Mouse (Mus musculus): ENCODE measurements around the gene Dok4. TPM values are rescaled to one million over a fixed set of nuclear protein-coding genes. Genes with fewer than 3 reads are reported as not detected.

The Dok4 gene
- polyA plus RNA-seq, 1 experiment from 2014 or later: 16.8 TPM

Other genes with a start within 250 kb of the Dok4 start
- gene Arl2bp, start 209.7 kb downstream of the Dok4 start, polyA plus RNA-seq (2016; fragmentation: Nextera tagmentation; extraction: Ambion mirVana): 179 and 184 TPM in 2 replicates
- 0.27 and 0.34 TPM in 2 replicates for gene Pllp, start 180.1 kb downstream of the Dok4 start, polyA plus RNA-seq (2016; fragmentation: Nextera tagmentation; extraction: Ambion mirVana)
- not detected in 2 replicates for gene Ccl22, start 130.7 kb downstream of the Dok4 start, polyA plus RNA-seq (2016; fragmentation: Nextera tagmentation; extraction: Ambion mirVana)
- 4.5 and 5.5 TPM in 2 replicates for gene Cx3cl1, start 104.3 kb downstream of the Dok4 start, polyA plus RNA-seq (2016; fragmentation: Nextera tagmentation; extraction: Ambion mirVana)
- gene Ccl17, start 65.9 kb downstream of the Dok4 start, polyA plus RNA-seq (2016; fragmentation: Nextera tagmentation; extraction: Ambion mirVana): not detected in 2 replicates
- gene Coq9, start 38.0 kb downstream of the Dok4 start, polyA plus RNA-seq (2016; fragmentation: Nextera tagmentation; extraction: Ambion mirVana): 48.1 and 49.6 TPM in 2 replicates
- gene Ciapin1, start 38.0 kb downstream of the Dok4 start, polyA plus RNA-seq (2016; fragmentation: Nextera tagmentation; extraction: Ambion mirVana): 193 and 200 TPM in 2 replicates
- 180 and 184 TPM in 2 replicates for gene Polr2c, start 18.9 kb downstream of the Dok4 start, polyA plus RNA-seq (2016; fragmentation: Nextera tagmentation; extraction: Ambion mirVana)
- 23.0 and 24.1 TPM in 2 replicates for gene Ccdc102a, start 41.8 kb upstream of the Dok4 start, polyA plus RNA-seq (2016; fragmentation: Nextera tagmentation; extraction: Ambion mirVana)
- 0.30 and 0.51 TPM in 2 replicates for gene Adgrg5, start 47.4 kb upstream of the Dok4 start, polyA plus RNA-seq (2016; fragmentation: Nextera tagmentation; extraction: Ambion mirVana)
- gene Adgrg1, start 98.4 kb upstream of the Dok4 start, polyA plus RNA-seq (2016; fragmentation: Nextera tagmentation; extraction: Ambion mirVana): 32.9 and 38.2 TPM in 2 replicates
- 3.1 and 3.5 TPM in 2 replicates for gene Adgrg3, start 141.4 kb upstream of the Dok4 start, polyA plus RNA-seq (2016; fragmentation: Nextera tagmentation; extraction: Ambion mirVana)
- gene Drc7, start 178.8 kb upstream of the Dok4 start, polyA plus RNA-seq (2016; fragmentation: Nextera tagmentation; extraction: Ambion mirVana): 0.10 and 0.15 TPM in 2 replicates
- 30.5 and 33.3 TPM in 2 replicates for gene Katnb1, start 204.9 kb upstream of the Dok4 start, polyA plus RNA-seq (2016; fragmentation: Nextera tagmentation; extraction: Ambion mirVana)